Mouse (Mus musculus) intestine, embryonic 14.5 days (tissue): Measurements from ENCODE around the gene Olig1. TPM values are rescaled to one million over a fixed set of nuclear protein-coding genes. Genes with fewer than 3 reads are reported as not detected.
A peak's percentile ranks its signal among the peaks of the same experiment; 100 is the strongest.

Experiments
- ATAC-seq: fragments of 200-750 bp; cut with Nextera tagmentation; replicated peaks from 2 replicates; pipeline ENCODE4 v1.8.0; 2017; ENCODE audit warnings: low read depth, moderate number of reproducible peaks, moderate TSS enrichment, moderate library complexity; ENCODE audit not compliant: low FRiP score, low TSS enrichment
- DNase-seq: peaks from one replicate; pipeline ENCODE4 v3.0.0-alpha.2; 2018; ENCODE audit warnings: low spot score
- H3K27ac ChIP-seq: fragments of 300-500 bp; sonication (generic); 2 replicates; pipeline ENCODE4 v1.5.1; 2014; ENCODE audit warnings: low read depth, mild to moderate bottlenecking, control low read depth
- H3K27me3 ChIP-seq: fragments of 300-500 bp; sonication (generic); replicated peaks from 2 replicates; pipeline ENCODE4 v1.6.1; 2014; ENCODE audit warnings: low read length, control low read depth; ENCODE audit not compliant: control insufficient read depth, insufficient read depth
- H3K36me3 ChIP-seq: fragments of 300-500 bp; sonication (generic); 2 replicates; pipeline ENCODE4 v1.6.1; 2014; ENCODE audit warnings: low read length, control low read depth; ENCODE audit not compliant: control insufficient read depth, insufficient read depth
- H3K4me1 ChIP-seq: fragments of 300-500 bp; sonication (generic); replicated peaks from 2 replicates; pipeline ENCODE4 v1.6.1; 2014; ENCODE audit warnings: low read length, control low read depth, mixed read lengths; ENCODE audit not compliant: control insufficient read depth, insufficient read depth
- H3K4me2 ChIP-seq: fragments of 300-500 bp; sonication (generic); 2 replicates; pipeline ENCODE4 v1.6.1; 2014; ENCODE audit warnings: low read length
- H3K4me3 ChIP-seq: fragments of 300-500 bp; sonication (generic); 2 replicates; pipeline ENCODE4 v1.5.1; 2014; ENCODE audit warnings: low read depth, low read length, control low read depth, mixed read lengths
- H3K9ac ChIP-seq: fragments of 300-500 bp; sonication (generic); 2 replicates; pipeline ENCODE4 v1.6.1; 2014; ENCODE audit warnings: mild to moderate bottlenecking, low read length
- H3K9me3 ChIP-seq: fragments of 300-500 bp; sonication (generic); 2 replicates; pipeline ENCODE4 v1.6.1; 2016; ENCODE audit warnings: low read length, control low read depth; ENCODE audit not compliant: control insufficient read depth
- WGBS: fragments of 180-500 bp; shearing (Covaris S2); extraction: QIAGEN DNeasy Blood & Tissue Kit; methylation state at CpG from one replicate; pipeline ENCODE4 v1.1.7; 2014; 5-methylcytosine and 5-hydroxymethylcytosine counted together
- polyA plus RNA-seq: library from polyadenylated mRNA; unstranded; fragments of >200 nt; fragmentation: Nextera tagmentation; extraction: Ambion mirVana; gene quantifications from 2 replicates; pipeline ENCODE4 v1.2.1, GENCODE M21; 2014

Gene Olig1
- polyA plus RNA-seq, 1 experiment from 2014 or later = 0.14 TPM

DNA sequence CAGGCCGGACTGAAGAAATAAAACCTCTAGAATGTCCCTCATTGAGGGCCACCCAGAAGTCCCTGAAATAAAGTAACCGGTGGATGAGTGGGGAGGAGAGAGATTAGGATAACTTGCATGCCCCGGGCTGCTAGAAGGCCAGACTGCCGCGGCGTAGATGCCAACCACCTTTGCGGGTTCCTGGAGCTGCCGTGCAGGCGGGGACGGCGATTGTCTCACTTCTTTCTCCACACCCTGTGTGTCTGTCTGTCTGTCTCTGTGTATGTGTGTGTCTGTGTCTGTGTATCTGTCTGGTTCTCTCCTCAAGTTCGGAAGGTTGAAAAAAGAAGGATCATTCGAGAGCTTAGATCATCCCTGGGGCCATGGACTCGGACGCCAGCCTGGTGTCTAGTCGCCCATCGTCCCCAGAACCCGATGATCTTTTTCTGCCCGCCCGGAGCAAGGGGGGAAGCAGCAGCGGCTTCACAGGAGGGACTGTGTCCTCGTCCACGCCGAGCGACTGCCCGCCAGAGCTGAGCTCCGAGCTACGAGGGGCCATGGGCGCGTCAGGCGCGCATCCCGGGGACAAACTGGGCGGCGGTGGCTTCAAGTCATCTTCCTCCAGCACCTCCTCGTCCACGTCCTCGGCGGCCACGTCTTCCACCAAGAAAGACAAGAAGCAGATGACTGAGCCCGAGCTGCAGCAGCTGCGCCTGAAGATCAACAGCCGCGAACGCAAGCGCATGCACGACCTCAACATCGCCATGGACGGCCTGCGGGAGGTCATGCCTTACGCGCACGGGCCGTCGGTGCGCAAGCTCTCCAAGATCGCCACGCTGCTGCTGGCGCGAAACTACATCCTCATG lies 43.3 kb upstream of the Olig1 start:
- WGBS = 1% methylated on average over 60 of the region's 60 CpGs
- Histone ChIP-seq H3K27ac (no peak overlapping the region), H3K9me3 (no peaks in the 10 kb centered on the region), H3K4me3 (no peak overlapping the region), H3K27me3 (peaks cover 100% of the 10 kb centered on the region), H3K4me1 (0 out of 2 replicates have a peak, but pooled peaks cover 11% of the 10 kb centered on the region), H3K4me2 (0 out of 2 replicates have a peak overlapping the region, but pooled peaks have one; percentile 6), H3K36me3 (no peaks in the 10 kb centered on the region), H3K9ac (no peak overlapping the region)
- ATAC-seq (no peak), DNase-seq (peak; percentile 72)

DNA sequence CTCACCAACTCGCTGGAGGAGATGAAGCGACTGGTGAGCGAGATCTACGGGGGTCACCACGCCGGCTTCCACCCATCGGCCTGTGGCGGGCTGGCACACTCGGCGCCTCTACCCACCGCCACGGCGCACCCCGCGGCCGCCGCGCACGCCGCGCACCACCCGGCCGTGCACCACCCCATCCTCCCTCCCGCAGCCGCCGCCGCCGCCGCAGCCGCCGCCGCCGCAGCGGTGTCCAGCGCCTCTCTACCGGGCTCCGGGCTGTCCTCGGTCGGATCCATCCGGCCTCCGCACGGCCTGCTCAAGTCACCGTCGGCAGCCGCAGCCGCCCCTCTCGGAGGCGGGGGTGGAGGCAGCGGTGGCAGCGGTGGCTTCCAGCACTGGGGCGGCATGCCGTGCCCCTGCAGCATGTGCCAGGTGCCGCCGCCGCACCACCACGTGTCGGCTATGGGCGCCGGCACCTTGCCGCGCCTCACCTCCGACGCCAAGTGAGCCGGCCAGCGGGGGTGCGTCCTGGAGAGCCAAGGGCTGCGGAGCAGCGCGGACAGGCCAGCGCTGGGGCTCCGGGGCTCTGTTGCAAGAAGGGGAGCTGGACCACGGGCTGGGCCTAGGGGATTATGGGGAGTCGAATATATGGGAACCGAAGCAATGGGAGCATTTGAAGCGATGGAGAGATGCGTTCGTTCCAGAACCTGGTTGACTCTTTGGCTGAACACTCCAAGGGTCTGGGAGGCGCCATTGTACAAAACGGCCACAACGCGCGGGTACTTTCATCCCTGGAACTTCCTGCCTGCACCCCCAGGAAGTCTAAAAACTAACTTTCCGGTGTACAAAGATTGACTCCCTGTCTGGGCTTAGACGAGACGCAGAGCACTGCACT lies 42.5 kb upstream of the Olig1 start:
- DNase-seq (peak; percentile 74), ATAC-seq (no peak)
- 0 out of 2 replicates have a peak, but pooled peaks cover 11% of the 10 kb centered on the region for H3K4me1 ChIP-seq
- no peaks in the 10 kb centered on the region for H3K36me3 ChIP-seq
- no peaks in the 10 kb centered on the region for H3K9me3 ChIP-seq
- H3K4me2 ChIP-seq = peak overlapping the region; percentile 6; the same call in 1 of the 2 replicates
- no peak overlapping the region for H3K27ac ChIP-seq
- no peak overlapping the region for H3K4me3 ChIP-seq
- H3K9ac ChIP-seq = no peak overlapping the region
- H3K27me3 ChIP-seq = peaks cover 100% of the 10 kb centered on the region
- under 1% methylated on average over 82 of the region's 85 CpGs for WGBS

DNA sequence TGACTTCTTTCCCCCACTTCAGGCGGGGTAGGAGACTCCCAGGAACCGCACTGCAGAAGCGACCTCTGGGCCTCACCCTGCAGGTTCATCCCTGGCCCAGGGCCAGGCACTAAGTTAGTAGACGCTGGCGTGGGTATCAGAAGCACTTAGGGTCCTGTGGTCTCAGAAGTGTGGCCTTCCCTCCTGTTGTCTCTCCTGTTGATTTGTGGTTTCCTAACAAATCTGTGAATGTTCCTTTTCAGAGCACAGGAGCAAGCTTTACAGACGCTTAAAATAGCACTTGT lies 41.9 kb upstream of the Olig1 start:
- Histone ChIP-seq H3K9ac (no peak overlapping the region), H3K36me3 (no peaks in the 10 kb centered on the region), H3K4me3 (no peak overlapping the region), H3K4me1 (0 out of 2 replicates have a peak, but pooled peaks cover 11% of the 10 kb centered on the region), H3K27ac (no peak overlapping the region), H3K9me3 (no peaks in the 10 kb centered on the region), H3K27me3 (peaks cover 100% of the 10 kb centered on the region), H3K4me2 (no peak overlapping the region)
- under 1% methylated on average over 6 of the region's 6 CpGs for WGBS
- ATAC-seq = no peak
- no peak for DNase-seq

DNA sequence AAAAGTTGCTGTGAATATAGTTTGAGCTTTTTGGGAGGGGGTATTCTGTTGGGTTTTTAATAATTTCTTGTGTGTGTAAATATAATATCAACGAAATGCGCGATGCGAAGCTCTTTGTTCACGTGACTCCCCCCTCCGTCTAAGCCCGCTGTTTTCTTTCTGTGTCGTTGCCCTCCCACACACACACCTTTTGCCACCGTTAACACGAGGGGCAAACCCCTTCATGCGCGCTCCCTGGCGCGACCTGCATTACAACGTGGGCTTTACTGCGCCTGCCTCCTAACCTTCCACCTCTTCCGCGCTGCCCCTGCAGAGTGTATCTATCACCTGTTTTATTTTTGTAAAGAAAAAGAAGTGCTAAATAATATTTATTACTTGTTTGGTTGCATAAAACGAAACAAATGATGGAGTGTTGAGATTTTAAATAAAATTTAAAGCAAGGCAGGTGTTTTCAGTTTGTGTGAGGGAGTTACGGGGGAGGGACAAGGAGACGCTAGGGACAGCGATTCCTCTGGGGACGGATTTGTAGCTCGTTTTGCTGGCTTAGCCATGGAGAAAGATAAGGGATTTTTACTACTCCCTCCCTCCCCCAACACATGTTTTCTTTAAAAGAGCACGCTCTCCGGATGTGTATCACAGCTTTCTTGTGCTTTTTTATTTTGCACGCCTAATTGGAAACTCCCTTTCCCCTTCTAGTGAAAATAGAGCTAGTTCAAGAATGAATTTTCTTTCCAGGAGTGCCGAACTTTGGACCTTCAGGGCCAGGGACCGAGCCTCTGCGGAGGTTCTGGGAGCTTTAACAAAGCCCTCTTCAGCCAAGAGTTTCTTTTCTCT lies 41.1 kb upstream of the Olig1 start:
- DNase-seq = peak; percentile 59
- no peaks in the 10 kb centered on the region for H3K9me3 ChIP-seq
- H3K27me3 ChIP-seq = peaks cover 100% of the 10 kb centered on the region
- WGBS = 5% methylated on average over 30 of the region's 30 CpGs
- H3K4me3 ChIP-seq = no peak overlapping the region
- H3K4me1 ChIP-seq = 0 out of 2 replicates have a peak, but pooled peaks cover 11% of the 10 kb centered on the region
- no peak overlapping the region for H3K4me2 ChIP-seq
- H3K27ac ChIP-seq = no peak overlapping the region
- no peaks in the 10 kb centered on the region for H3K36me3 ChIP-seq
- H3K9ac ChIP-seq = no peak overlapping the region
- no peak for ATAC-seq

DNA sequence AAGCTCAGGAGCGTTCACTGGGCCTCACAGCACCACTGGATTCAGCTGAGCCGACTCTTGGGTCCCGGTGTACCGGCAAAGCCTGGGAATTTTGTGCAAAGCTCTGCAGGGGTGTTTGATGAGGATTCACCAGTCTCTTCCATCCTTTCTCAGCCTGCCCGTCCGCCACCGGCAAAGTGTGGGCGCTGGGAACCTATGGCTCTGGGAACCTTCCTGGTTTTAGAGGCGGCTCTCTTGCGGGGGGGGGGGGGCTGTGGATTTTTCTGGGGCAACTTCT lies 40.6 kb upstream of the Olig1 start:
- Histone ChIP-seq H3K27me3 (peaks cover 100% of the 10 kb centered on the region), H3K9me3 (no peaks in the 10 kb centered on the region), H3K36me3 (no peaks in the 10 kb centered on the region), H3K4me3 (no peak overlapping the region), H3K27ac (no peak overlapping the region), H3K4me2 (no peak overlapping the region), H3K4me1 (0 out of 2 replicates have a peak, but pooled peaks cover 11% of the 10 kb centered on the region), H3K9ac (no peak overlapping the region)
- no peak for ATAC-seq
- WGBS = 2% methylated on average over 10 of the region's 10 CpGs
- DNase-seq = peak; percentile 62

DNA sequence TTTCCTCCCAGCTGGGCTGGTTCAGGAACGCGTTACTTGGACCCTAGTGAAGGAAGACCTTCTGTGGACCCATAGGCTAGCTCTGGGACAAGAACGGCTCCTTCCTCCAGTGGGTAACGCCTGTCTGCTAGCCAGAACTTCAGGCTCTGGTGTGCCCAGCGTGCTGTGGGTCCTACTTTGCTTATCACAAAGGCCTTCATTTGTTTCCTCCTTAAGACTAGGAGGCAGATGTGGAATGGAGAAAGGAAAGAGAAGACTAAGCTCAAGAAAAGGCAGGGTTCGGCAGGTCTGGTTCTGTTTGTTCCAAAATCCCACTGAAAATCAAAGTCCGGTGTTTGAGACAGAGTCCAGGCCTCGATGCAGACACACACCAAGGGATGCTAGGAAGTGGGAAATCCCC lies 39.9 kb upstream of the Olig1 start:
- Histone ChIP-seq H3K27ac (no peak overlapping the region), H3K27me3 (peaks cover 100% of the 10 kb centered on the region), H3K9me3 (no peaks in the 10 kb centered on the region), H3K9ac (no peak overlapping the region), H3K4me2 (no peak overlapping the region), H3K36me3 (no peaks in the 10 kb centered on the region), H3K4me3 (no peak overlapping the region), H3K4me1 (0 out of 2 replicates have a peak, but pooled peaks cover 11% of the 10 kb centered on the region)
- DNase-seq (no peak), ATAC-seq (no peak)
- 15% methylated on average over 8 of the region's 8 CpGs for WGBS

DNA sequence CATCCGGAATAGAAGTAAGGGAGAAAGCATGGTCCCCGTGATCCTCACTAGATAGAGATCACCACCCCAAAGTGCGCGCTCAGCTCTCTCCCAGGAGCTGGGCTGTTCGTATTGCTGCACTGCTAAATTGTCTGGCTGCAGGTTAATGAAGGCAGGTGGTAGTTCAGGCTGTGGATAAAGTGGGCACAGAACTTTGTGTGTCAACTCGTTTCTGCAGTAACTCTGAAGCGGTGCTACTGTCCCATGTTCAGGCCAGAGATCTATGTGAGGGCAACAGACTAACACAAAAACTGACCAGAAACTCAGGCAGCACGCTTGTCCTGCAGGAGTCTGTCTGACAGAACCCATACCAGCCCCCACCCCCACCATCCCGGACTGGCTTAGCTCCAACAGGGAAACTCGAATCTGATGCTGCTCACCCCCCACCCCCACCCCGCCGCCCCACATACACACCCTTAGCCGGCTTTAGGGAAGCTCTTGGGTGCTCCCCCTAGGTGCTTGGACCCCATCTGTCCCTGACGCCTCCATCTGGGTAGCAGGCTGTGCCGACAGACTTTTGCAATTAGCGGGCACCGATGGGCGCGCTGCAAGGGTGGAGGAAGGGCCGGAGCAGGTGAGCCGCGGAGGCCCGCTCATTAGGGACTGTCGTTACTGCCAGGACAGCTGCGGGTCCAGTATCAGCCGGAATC lies 37.6 kb upstream of the Olig1 start:
- Histone ChIP-seq H3K36me3 (no peaks in the 10 kb centered on the region), H3K4me3 (no peak overlapping the region), H3K27me3 (peaks cover 99% of the 10 kb centered on the region), H3K9me3 (no peaks in the 10 kb centered on the region), H3K27ac (no peak overlapping the region), H3K9ac (no peak overlapping the region), H3K4me1 (0 out of 2 replicates have a peak, but pooled peaks cover 3% of the 10 kb centered on the region), H3K4me2 (no peak overlapping the region)
- DNase-seq (no peak), ATAC-seq (no peak)
- WGBS = 3% methylated on average over 26 of the region's 26 CpGs
